Mouse (Mus musculus) B cell, adult 2 months (primary cell): ENCODE data around the gene Sash1.

Experiments
- DNase-seq, 2 experiments: peaks; one replicate each; pipeline ENCODE4 v3.0.0; 2022

Gene Sash1

DNA sequence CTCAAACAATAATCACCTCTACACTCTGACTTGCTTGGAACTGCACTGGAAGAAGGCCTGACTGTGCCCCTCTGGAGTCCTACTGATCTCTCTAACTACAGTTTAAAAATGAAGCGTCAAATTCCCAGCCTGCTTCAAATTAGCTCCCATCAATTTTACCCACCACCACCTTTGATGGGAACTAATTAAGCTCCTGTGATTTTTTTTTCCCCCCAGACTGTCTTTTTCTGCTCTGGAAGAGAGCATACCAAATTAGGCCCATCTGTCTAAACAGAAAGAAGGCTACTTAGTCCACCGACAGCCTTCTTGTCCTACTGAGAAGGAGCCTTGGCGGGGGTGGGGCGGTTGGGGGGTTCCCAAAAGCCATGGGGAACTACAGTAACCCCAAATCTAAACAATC, 37.9 kb downstream of the Sash1 start:
- DNase-seq = no peak

DNA sequence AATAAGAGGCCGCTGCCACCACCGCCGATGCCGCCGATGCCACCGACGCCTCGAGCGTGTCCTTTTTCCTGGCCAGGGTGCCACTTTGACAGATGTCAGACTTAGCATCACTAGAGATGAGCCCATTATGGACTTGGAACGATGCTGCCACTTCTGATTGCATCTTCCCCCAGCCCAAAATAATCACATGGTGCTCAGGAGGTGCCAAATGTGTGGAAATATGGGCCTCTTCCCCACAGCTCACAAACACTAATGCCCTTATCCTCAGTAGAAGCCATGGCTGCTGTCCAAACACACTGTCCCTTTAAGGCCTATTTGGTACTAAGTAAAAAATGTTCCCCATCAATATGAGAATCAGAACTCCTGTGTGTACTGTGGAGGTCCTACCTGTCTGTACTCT, 39.6 kb downstream of the Sash1 start:
- DNase-seq = no peak

DNA sequence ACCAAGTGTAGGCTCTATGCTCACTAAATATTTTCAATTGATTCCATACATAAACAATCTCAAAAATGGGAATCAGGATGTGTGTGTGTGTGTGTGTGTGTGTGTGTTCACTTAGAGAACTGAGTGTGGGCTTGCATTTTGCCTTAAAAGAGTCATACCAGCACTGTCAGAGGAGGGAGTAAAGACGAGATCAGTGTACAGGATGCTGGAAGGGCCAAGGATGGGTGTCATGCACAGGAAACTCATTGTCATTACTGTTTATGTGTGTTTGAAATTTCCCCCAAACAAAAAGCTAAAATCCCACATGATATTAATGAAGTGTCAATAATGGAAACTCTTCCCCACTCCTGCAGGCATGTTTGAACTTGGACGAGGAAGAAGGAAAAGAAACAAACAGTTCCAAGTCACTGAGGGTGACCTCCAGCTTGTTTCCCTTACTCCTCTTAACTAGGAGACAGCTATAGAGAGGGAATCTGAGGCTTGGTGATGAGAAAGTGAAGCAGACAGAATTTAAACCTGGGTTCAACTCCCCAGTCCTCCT, 40.6 kb downstream of the Sash1 start:
- DNase-seq = no peak

DNA sequence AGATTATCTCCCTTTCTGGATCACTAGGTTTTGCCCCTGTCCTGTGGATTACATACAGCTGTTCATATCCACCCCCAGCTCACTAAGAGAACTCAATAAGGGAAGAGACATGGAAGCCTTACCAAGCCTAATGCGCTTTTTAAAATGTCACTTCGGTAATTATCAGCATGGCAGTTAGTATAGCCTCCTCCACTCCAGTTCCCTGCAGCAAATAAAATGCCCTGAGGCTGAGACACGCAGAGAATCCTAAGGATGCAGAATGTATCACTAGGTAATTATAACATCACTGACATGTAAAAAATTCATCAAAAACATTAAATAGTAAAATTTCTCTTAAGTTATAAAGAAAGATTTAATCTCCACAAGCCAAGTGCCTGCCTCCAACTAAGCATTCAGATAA, 45.9 kb downstream of the Sash1 start:
- DNase-seq = no peak

DNA sequence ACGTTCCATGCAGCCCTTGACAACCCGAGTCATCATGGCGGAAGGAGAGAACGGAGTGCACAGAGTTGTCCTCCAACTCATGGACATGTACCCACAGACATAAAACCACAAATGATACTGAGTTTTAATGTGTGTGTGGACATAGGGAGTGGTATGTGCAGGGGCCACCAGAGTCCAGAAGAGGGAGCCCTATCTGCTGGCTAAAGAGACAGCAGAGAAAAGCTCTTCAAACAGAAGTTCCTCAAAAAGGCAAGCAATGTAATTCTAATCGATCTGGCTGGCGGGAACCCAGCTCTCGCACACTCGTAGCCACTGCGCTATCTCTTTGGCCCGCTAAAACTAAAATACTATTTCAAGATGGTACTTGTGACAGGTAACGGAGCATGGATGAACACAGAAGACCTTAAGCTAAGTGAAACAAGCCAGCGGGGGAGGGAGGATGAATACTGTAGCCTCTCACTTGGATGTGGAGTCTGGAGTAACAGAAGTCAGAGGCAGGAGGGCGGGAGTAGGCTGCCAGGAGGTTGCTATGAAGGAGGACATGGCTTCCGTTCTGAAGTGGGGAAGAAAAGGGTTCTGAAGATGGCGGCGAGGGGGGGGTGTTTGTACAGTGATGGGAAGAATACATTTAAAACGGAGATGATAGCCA, 51.9 kb downstream of the Sash1 start:
- DNase-seq = peak; percentile 25 to 40

DNA sequence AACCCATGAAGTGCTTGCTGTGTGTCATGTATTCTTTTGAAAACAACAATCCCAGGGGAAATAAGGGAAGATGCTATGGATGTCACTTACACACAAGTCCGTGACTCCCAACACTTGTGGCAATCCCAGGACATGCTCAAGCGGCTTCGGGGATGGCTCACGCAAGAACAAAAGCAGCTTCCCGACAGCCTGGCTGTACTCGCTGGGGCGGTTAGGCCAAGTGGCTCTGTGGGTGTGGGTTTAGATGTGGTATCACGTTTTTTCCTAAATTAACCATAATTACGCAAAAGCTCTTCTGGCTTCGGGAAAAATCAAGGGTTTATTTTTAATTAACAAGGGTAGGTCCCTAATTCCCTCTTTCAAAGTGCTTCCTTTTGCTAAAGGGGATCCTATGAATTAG, 59.6 kb downstream of the Sash1 start:
- DNase-seq = no peak

DNA sequence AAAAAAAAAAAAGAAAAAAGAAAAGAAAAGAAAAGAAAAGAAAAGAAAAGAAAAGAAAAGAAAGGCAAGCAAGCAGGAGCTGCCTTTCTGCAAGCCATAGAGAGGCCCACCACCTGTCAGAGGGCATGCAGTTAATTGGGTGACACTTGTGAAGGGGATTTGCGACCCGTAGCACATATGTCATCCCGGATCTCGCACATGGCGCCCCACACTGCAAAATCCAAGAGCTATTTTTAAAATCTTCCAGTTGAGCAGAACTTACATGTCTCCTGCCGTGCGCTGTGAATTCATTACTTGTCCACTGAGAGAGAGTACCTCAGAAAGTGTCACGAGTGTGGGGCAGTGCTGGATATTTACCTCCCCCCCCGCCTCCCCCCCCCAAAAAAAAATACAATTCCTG, 60.0 kb downstream of the Sash1 start:
- no peak for DNase-seq

DNA sequence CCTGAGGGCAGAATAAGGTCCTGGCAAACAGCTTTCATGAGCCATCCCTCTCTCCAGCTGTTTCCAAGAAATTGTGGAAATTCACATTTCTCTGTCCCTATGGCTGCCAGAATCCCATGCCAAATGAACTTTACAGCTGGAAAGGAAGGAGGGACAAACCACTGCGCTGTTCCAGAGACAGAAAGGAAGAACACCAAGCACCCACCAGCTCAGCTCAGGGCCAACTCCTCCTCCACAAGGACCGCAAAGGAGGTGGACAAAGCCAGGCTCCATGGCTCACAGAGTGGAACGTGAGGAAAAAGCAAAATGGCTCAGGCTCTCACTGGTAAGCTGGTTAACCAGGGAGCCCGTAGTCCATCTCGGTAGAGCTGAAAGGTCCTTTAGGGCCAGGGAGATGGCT, 67.8 kb downstream of the Sash1 start:
- no peak for DNase-seq

DNA sequence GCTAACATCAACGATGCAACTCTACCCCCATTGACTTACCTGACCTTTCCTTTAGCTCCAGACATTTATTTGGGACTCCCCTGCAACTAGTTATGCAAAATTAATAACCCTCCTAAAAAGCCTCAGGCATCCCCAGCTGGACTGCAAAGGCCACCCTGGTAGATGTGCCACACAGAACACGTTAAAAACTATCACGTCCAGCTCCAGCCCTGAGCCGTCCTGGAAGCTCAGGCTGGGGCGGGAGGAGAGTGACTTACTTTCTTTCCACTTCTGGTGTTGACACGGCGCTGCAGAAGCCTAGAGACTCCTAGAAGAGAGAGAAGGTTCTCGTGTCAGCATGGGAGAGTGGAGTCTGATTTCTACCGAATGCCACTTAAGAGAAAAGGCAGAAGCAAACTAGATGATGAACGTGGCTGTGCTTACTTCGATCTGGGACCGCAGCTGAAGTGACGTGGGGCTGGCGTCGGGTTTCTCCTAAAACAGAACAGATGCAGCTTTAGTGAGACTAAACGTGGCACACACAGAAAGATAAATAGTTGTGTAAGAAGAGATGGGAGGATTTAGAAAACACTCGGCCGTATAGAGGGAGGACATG, 71.8 kb downstream of the Sash1 start:
- DNase-seq = no peak

DNA sequence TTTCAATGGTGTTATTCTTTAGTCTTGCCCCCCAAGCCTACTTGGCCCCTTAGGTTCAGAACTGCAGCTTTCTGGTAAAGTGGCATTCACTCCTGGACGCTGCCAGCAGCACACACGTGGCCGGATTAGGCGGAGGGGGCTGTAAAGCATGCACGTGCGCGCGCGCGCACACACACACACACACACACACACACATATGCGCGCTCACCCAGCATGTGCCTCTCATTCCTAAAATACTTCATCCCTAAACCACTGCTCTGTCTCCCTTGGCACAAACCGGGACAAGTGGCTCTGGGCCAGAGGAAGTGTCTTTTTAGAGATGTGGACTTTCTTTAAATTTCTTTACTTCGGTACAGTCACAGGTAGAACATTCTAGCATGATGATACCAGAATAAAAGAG, 72.6 kb downstream of the Sash1 start:
- DNase-seq = no peak

DNA sequence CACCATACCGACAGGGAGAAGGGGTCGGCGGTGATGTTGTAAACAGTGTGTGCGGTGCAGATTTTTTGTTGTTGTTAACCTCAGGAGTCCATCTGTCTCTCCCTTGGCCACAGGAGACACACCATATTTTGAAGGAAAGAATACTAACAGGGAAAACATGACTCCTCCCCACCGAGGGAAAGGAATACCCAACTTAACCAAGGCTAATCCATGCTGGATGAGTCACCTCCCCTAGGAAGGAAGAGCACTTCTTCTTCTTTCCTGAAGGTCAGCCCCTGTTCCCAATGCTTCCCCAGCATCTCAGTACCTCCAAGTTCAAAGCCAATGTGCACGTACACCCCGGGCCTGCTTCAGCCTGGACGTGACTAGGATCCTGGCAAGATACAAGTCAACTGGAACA, 73.1 kb downstream of the Sash1 start:
- DNase-seq = no peak

DNA sequence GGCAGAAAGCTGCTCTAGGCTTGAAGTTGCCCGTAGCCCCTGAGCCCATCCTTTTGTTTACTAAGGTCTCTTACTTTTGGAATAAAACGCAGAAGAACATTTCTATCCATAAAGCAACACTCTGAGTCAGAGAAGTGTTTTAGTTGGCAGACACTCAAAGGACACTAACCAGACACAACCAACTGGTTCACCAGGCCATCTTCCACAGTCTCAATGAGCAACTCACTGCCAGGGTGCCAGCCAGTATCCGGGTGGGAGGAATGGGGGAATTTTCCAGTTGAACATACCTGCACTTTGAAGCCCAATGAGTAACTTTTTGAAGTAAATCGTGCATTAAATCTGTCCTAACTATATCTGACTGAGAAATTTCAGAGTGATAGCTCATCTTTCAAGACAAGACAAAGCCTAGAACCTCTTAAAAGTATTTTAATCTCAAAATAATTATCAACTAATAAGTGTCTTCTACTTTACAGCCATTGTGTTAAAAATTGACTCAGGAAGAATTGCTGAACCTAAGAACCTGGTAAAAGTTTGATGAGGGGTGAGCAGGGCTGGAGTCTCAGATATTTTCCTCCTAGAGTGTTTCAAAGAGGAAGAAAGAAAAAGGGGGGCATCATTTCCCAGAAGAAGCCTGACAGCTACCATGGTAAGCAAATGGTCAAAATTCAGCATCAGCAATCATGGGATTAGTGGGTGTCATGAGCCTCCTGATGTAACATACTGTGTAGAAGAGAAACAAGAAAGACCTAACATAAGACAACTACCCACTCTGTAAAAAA, 74.4 kb downstream of the Sash1 start:
- no peak for DNase-seq

DNA sequence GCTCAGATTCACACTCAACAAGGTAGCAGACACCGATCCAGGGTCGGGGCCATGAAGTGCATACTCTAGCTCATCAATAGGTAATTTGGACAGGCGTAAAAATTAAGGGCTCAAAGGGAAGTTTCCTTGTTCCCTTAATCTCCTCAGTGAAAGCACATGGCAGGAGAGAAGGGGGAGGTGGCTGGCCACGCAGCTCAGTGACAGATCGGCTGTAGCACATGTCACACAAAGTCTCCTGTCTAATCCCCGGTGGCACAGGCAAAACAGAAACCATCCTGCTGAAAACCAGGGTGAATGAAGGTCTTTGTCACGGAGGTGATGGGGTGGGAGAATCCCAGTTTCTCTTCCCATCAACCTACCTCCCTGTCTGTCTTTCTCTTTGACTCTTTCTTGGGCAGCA, 75.4 kb downstream of the Sash1 start:
- no peak for DNase-seq

DNA sequence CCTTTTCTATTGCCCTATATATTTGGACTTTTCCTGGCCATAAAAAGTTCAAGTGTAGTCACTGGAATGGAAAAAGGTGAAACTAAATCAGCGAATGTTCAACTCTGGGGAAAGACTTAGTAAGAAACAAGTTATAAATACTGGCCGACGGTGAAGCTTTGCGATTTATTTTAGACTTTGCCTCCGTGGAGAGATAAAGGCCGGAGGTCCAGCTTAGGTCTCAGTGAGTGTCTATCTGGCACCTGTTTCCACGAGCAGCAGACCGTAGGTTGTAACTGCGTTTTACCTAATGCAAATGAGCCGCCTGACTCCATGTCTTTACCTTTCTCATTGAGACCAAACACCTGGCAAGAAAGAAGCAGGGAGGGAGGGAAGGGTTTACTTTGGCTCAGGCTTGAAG, 77.5 kb downstream of the Sash1 start:
- DNase-seq = no peak

DNA sequence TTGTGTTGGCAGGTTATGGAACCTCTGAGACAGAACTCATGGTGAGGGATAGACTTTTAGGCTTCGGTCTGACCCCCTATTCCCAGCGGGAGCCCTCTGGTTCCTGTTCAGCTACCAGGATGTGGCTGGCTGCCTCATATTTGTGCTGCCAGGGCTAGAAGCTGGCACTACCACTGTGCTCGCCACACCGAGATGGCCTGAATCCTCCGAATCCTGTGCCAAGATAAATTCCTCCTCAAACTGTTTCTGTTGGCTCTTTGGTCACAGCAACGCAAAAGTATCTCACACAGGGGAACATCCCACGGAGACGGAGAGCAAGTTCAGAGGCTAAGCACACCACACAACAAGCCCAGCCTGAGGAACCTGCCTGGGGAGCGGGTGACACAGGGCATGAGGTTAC, 78.3 kb downstream of the Sash1 start:
- DNase-seq = no peak

DNA sequence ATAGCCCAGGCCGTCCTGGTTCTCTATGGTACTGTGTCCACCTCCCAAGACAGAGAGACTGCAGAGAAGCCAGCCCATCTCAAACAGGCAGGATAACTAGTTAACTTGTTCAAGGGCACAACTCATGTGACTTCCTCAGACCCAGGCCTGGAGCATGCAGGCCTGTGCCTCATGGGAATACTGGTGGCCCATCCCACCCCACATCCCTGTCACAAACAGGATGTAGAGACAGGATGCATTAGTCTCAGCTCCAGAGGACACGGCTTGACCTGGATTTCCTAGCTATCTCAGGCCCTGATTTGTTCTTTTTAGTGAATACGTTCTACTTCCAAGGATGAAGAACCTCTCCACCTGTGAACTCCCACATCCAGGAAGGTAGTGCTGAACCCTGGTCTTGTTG, 80.5 kb downstream of the Sash1 start:
- DNase-seq = no peak

DNA sequence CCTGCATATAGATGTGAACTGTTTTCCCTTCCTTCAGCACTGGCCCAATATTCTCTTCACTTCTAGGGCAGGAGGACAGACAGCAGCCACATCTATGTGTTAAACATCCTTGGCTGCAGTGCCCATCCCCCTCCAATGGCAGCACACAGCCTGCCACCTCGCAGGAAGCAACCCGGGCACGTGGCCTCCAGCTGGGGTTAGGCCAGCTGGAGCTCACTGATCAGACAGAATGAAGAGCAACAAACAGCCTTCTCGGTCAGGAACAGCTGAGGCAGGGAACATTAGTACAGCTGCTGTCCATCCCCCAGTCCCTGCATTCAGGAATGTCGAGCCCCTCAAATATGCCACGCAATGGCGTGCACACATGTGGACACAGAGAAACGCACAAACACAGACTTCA, 81.6 kb downstream of the Sash1 start:
- peak; percentile 5 to 8 for DNase-seq

DNA sequence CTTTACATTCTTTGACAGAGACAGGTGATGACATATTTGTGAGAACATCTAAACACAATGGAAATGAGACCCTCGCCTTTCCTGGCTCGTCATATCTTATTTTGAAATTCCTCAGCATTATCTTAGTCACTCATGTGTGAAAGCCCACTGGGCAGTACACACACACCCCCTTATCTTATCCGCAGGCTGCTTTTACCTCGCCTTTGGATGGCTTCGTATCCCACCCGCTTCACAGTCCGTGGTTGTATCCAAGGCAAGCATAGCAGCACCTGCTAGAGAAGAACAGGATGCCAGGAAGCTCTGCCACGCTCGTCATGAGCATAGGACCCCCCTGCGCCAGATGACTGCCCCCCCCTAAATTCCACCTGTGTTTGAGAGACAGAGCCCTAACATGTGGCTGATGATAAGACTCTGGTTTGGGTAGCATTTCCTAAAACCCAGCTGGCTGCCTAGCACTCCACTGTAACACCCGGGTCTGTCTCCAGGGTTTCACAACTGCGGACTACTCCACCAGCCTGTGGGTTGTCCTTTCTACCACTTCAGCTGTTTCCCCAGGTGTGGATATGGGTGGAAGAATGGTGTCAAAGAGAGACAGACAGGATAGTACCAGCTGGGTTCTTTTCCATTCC, 84.0 kb downstream of the Sash1 start:
- no peak for DNase-seq

DNA sequence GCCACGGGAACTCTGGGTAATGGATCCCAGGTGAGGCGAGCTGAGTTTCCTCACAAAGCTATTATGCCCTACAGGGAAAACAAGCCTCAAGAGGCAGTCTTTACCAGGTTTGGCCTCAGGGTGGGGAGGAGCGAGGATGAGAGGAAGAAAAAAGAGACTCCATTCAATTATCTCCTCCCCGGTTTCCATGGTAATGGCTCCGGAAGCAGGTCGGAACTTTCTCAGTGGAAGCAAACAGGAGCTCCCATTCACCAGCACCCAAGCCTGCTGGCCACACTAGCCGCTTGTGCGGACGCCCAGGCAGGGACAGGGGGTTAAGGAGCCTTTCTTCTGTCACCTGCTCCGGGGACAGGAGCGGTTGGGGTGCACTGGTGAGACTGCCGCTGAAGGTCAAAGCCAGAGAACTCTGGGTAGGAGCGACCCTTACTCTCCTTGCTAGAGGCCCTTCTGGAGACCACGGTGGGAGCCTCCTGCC, 84.7 kb downstream of the Sash1 start:
- no peak for DNase-seq

DNA sequence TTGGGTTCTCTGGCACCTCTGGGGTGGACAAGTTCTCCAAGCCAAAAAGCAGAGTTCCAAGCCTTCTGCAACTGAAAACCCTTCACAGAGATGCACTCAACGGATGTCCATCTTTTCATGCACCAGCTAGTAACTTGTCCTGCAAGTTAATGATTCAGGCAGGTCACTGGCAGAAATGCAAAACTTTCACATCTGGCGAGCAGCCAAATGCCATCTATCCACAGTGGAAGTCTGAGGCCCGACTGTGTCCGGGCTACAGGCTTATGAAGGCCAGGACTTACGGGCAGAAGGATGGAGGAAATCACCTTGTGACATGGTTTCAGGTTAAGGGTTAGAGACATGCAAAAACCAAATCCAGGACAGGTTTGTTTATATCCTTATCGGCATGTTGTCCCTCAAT, 88.0 kb downstream of the Sash1 start:
- DNase-seq = no peak

DNA sequence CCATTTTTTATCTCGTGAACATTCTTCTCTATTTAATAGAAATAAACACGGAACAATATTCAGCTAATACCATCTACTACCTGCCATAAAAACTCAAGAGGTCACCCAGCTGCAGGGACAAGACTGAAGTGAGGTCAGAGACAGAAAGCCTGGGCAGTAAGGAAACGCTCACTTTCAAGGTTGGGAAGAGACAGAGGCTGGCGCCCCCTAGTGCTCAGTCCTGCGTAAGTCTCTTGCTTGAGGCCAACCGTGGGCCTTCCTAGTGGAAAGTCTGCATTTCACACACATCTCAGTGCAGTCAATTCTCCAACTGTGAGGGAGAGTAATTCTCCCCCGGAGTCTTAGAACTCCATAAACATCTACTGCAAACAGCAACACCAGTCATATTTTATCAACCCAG, 90.5 kb downstream of the Sash1 start:
- DNase-seq = peak; percentile 66

DNA sequence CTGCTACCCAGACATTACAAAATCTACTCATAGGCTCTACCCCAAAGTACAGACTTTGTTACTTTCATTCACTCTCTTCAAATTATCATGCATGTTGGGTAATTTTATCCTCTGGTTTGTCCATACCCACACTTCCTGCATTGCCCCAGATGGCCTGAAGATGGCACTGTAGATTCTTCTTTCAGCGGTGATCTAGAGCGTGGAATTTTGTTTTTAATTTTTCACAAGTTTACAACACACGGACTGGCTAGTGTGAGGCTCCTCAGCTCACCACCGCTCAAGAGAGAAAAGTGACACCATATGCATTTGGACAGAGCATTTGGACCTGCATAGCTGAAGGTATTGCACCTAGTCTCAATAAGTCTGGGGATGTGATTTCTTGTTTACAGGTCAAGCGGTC, 93.5 kb downstream of the Sash1 start:
- peak; percentile 52 to 57 for DNase-seq

DNA sequence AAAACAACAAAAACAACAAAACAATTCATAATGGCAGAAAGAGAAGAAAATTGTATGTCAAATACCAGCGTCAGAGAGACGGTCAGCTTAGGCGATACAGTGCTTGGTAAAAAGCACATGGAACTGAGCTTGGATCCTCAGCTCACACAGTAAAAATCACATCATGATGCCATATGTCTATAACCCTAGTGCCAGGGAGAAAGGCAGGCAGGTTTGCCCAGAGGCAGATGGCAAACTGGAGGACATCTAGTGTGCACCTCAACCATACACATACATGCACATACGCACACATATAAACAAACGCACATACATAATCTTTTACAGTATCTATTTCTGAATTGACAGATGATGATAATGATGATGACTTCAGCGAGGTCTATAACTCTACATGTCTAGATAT, 96.8 kb downstream of the Sash1 start:
- DNase-seq = no peak

DNA sequence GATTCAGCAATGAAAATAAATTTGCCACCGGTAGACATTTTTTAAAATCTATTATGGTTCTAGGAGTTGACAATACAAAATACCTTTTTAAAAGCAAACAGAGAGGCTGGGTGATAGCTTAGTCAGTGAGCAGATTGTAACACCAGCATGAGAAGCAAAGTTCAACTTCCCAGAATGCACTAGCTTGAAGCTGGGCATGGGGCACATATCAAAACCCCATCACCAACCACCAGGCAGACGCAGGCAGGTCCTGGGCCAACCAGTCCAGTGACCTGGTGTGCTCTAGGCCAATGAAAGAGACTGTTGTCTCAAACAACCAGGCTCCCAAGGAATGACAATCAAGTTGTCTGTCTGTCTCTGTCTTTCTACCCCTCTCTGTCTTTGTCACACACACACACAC, 98.6 kb downstream of the Sash1 start:
- no peak for DNase-seq
